Mouse (Mus musculus) hindbrain, embryonic 14.5 days (tissue): Measurements from ENCODE around the gene Ntsr1. TPM values are rescaled to one million over a fixed set of nuclear protein-coding genes. Genes with fewer than 3 reads are reported as not detected.

ENCODE experiments used
- ATAC-seq: fragments of 200-750 bp; cut with Nextera tagmentation; 2 replicates; pipeline ENCODE4 v1.8.0; 2017; ENCODE audit warnings: moderate number of reproducible peaks, mild to moderate bottlenecking, moderate TSS enrichment, moderate library complexity; ENCODE audit not compliant: low FRiP score
- DNase-seq: peaks from one replicate; pipeline ENCODE4 v3.0.0-alpha.2; 2015; ENCODE audit warnings: low spot score
- H3K27ac ChIP-seq: fragments of 300-500 bp; sonication (generic); 2 replicates; pipeline ENCODE4 v1.5.1; 2014; ENCODE audit warnings: mild to moderate bottlenecking, moderate library complexity
- H3K27me3 ChIP-seq: fragments of 300-500 bp; sonication (generic); 2 replicates; pipeline ENCODE4 v1.6.1; 2014; ENCODE audit warnings: mild to moderate bottlenecking, low read length, mixed read lengths; ENCODE audit not compliant: control insufficient read depth, insufficient read depth
- H3K36me3 ChIP-seq: fragments of 300-500 bp; sonication (generic); replicated peaks from 2 replicates; pipeline ENCODE4 v1.6.1; 2014; ENCODE audit not compliant: control insufficient read depth, insufficient read depth
- H3K4me1 ChIP-seq: fragments of 300-500 bp; sonication (generic); replicated peaks from 2 replicates; pipeline ENCODE4 v1.6.1; 2014; ENCODE audit warnings: antibody characterized with exemption, low read length, mixed read lengths; ENCODE audit not compliant: control insufficient read depth, insufficient read depth
- H3K4me2 ChIP-seq: fragments of 300-500 bp; sonication (generic); replicated peaks from 2 replicates; pipeline ENCODE4 v1.6.1; 2014; ENCODE audit warnings: mild to moderate bottlenecking, moderate library complexity
- H3K4me3 ChIP-seq: fragments of 300-500 bp; sonication (generic); replicated peaks from 2 replicates; pipeline ENCODE4 v1.5.1; 2014; ENCODE audit warnings: mild to moderate bottlenecking, low read length
- H3K9ac ChIP-seq: fragments of 300-500 bp; sonication (generic); 2 replicates; pipeline ENCODE4 v1.6.1; 2014
- H3K9me3 ChIP-seq: fragments of 300-500 bp; sonication (generic); 2 replicates; pipeline ENCODE4 v1.6.1; 2016; ENCODE audit warnings: low read length; ENCODE audit not compliant: control insufficient read depth
- WGBS: fragments of 180-500 bp; shearing (Covaris S2); extraction: QIAGEN DNeasy Blood & Tissue Kit; methylation state at CpG from one replicate; pipeline ENCODE4 v1.1.7; 2014; 5-methylcytosine and 5-hydroxymethylcytosine counted together
- polyA plus RNA-seq: library from polyadenylated mRNA; unstranded; fragments of >200 nt; fragmentation: Nextera tagmentation; extraction: Ambion mirVana; gene quantifications from 2 replicates; pipeline ENCODE4 v1.2.1, GENCODE M21; 2014

Ntsr1 gene
- polyA plus RNA-seq, 1 experiment from 2014 or later, result 2.5 TPM

DNA sequence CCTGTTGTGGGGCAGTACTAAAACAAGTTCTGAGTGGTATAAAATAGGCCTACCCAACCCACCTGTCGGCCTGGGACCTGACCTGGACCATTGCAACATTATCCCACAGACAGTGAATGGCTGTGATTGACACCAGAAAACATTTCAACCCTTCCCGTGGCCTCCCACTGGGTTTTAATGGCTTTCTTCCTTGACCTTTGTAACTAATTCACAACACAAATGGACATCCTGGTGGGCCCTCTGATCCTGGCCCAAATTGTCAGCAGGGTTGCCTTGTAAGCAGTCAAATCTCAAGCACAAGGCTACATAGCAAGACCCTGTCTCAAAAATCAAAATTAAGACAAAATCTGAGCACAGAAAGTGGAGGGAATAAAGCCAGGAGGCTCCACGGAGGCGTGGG, 14.1 kb downstream of the Ntsr1 start:
- H3K4me2 ChIP-seq, result no peak overlapping the region
- 37% methylated on average over 4 of the region's 4 CpGs for WGBS

DNA sequence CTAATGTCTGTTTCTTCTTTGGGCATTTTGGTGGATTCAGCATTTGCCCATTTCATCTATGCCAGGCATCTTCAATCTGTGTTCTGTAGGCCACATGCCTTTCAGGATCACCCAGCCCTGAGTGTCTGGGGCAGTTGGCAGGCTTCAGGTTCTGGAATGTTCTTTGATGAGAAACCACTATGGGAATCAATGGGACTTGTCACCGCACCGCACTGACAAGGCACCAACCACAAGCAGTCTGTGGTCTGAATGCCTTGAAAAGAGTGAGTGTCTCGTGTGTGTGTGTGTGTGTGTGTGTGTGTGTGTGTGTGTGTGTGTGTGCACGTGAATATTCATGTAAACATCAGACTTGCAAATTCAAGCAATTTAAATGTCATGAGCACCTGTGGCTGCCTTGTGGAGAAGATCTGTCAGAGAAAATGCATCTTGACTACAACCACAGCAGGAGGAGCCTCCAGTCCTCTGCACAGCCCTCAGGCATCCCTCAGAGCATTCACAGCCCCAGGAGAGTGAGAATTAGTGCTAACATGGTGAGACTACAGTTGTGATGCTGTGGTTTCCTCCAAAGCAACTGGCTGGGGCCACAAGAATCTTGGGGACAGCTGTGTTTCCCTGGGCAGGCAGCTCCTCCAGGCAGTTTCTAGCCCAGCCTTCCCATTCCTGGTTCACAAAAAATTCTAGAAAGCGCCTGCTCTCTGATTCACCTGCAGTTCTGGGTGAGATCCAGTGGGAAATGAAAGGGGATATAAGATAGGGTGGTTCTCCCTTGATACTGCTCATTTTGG, 21.9 kb downstream of the Ntsr1 start:
- Histone ChIP-seq H3K27ac (no peak overlapping the region), H3K27me3 (no peaks in the 10 kb centered on the region), H3K4me2 (no peak overlapping the region), H3K4me1 (no peaks in the 10 kb centered on the region), H3K9ac (no peak overlapping the region), H3K36me3 (no peaks in the 10 kb centered on the region), H3K4me3 (no peak overlapping the region), H3K9me3 (no peaks in the 10 kb centered on the region)
- WGBS, result 61% methylated on average over 5 of the region's 5 CpGs
- no peak for DNase-seq
- no peak for ATAC-seq

More for the DNA sequence above, 14.1 kb downstream of the Ntsr1 start:
- H3K4me1 ChIP-seq, result peaks cover 8% of the 10 kb centered on the region; the same call in 1 of the 2 replicates
- H3K9me3 ChIP-seq, result no peaks in the 10 kb centered on the region
- 0 out of 2 replicates have a peak, but pooled peaks cover 5% of the 10 kb centered on the region for H3K27me3 ChIP-seq
- no peak overlapping the region for H3K9ac ChIP-seq
- ATAC-seq (no peak), DNase-seq (no peak)
- no peak overlapping the region for H3K27ac ChIP-seq
- no peak overlapping the region for H3K4me3 ChIP-seq
- H3K36me3 ChIP-seq, result no peaks in the 10 kb centered on the region

DNA sequence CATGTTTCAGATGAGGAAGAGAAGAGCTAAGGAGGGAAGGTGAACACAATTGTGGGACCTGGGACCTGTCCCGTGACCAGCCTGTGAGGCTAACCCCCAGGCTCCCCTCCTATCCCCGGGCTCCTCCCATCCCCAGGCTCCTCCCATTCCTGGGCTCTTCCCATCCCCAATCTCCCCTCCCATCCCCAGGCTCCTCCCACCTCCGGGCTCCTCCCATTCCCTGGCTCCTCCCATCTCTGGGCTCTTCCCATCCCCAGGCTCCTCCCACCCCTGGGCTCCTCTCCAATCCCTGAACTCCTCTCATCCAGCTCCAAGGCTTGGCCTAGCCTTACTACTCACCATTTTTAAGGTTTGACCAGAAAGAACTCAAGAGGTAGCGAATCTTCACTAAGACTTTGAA, 23.0 kb downstream of the Ntsr1 start:
- Histone ChIP-seq H3K4me3 (no peak overlapping the region), H3K9me3 (no peaks in the 10 kb centered on the region), H3K4me2 (no peak overlapping the region), H3K27me3 (no peaks in the 10 kb centered on the region), H3K4me1 (no peaks in the 10 kb centered on the region), H3K27ac (no peak overlapping the region), H3K9ac (no peak overlapping the region), H3K36me3 (no peaks in the 10 kb centered on the region)
- DNase-seq (no peak), ATAC-seq (no peak)
- WGBS, result 78% methylated on average over 4 of the region's 4 CpGs

DNA sequence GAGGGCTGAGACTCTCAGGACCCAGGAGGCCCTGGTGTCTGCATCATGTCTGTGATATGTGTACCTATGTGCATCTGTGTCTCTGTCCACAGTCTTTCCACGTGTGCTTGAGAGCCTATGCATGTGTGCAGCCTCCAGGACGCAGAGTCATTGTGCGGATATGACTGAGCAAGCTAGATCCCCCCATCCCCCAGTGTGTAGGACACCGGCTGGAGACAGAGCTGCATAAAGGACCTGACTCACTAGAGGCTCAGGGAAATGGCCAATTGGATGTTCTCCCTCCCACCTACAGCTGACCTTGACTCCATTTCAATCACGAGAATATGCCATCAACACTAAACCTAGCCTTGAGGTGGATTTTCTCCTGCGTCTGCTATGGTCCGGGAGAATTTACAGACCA, 27.7 kb downstream of the Ntsr1 start:
- H3K9ac ChIP-seq, result no peak overlapping the region
- H3K27me3 ChIP-seq, result no peaks in the 10 kb centered on the region
- no peak overlapping the region for H3K4me2 ChIP-seq
- no peaks in the 10 kb centered on the region for H3K9me3 ChIP-seq
- no peak overlapping the region for H3K27ac ChIP-seq
- 0 out of 2 replicates have a peak, but pooled peaks cover 5% of the 10 kb centered on the region for H3K4me1 ChIP-seq
- no peaks in the 10 kb centered on the region for H3K36me3 ChIP-seq
- WGBS, result 68% methylated on average over 7 of the region's 7 CpGs
- no peak overlapping the region for H3K4me3 ChIP-seq
- ATAC-seq, result no peak
- DNase-seq, result no peak

DNA sequence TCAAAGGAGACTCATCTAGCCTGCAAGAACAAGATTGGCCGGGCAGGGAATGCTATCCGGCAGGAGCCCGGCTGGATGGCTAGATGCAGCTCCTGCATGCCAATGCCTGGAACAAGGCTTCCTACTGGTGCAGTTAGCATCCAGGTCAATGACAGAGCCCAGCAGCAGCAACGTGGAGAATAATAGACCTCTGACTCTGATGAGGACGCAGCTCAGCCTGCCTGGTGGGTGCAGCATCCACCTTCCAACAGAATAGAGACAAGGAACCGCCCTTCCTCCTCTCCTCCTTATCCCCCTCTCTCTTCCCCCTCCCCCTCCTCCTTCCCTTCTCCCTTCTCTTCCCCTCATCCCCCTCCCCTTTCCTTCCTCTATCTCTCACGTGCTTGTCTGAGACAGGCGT, 28.1 kb downstream of the Ntsr1 start:
- H3K4me2 ChIP-seq, result no peak overlapping the region
- no peaks in the 10 kb centered on the region for H3K9me3 ChIP-seq
- no peak overlapping the region for H3K27ac ChIP-seq
- 12% methylated on average over 8 of the region's 8 CpGs for WGBS
- no peak overlapping the region for H3K9ac ChIP-seq
- DNase-seq (no peak), ATAC-seq (no peak)
- H3K4me3 ChIP-seq, result no peak overlapping the region
- H3K36me3 ChIP-seq, result no peaks in the 10 kb centered on the region
- H3K4me1 ChIP-seq, result 0 out of 2 replicates have a peak, but pooled peaks cover 5% of the 10 kb centered on the region
- H3K27me3 ChIP-seq, result no peaks in the 10 kb centered on the region

DNA sequence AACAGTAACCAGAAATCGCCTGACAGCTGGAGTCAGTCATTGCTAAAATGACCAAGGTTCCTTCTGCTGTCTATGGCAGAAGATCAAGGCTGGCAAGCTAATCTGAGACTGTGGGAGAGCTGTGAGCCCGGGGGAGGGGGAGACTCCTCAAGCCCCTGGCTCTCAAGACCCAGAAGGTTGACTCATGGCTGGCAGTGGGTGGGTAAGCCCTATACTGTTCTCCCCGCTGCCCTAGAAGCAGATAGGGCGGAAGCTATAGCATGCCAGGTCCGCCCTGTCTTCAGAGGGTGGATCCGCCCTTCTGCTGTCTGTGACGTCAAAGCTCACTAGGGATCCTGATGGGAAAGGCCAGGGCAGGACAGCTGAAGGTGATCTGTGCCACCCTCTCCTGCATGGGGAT, 30.4 kb downstream of the Ntsr1 start:
- Histone ChIP-seq H3K9ac (no peak overlapping the region), H3K36me3 (no peaks in the 10 kb centered on the region), H3K4me2 (no peak overlapping the region), H3K9me3 (no peaks in the 10 kb centered on the region), H3K27me3 (no peaks in the 10 kb centered on the region), H3K4me1 (0 out of 2 replicates have a peak, but pooled peaks cover 5% of the 10 kb centered on the region), H3K27ac (no peak overlapping the region), H3K4me3 (no peak overlapping the region)
- ATAC-seq, result no peak
- 33% methylated on average over 7 of the region's 7 CpGs for WGBS
- no peak for DNase-seq

DNA sequence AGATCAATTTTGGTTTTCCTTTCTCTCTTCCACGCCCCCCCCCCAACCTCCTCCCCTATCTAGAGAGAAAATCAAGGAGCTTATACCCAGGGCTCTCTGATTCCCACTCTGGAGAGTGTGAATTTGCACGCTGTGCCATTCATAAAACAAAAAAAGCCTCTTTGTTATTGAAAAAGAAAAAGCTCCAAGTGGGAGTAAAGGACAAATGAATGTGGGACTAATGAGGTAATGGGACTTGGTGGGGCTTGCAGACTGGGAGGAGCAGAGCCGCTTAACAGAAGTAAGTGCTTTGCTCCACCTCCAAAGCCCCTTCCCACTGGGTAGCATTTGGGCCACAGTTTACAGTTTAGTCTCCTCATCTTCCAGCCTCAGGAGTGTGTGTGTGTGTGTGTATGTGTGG, 30.8 kb downstream of the Ntsr1 start:
- no peaks in the 10 kb centered on the region for H3K27me3 ChIP-seq
- no peak overlapping the region for H3K4me3 ChIP-seq
- no peaks in the 10 kb centered on the region for H3K9me3 ChIP-seq
- DNase-seq (no peak), ATAC-seq (no peak)
- H3K9ac ChIP-seq, result no peak overlapping the region
- no peaks in the 10 kb centered on the region for H3K36me3 ChIP-seq
- no peak overlapping the region for H3K27ac ChIP-seq
- 0 out of 2 replicates have a peak, but pooled peaks cover 5% of the 10 kb centered on the region for H3K4me1 ChIP-seq
- WGBS, result 19% methylated on average over 3 of the region's 3 CpGs
- no peak overlapping the region for H3K4me2 ChIP-seq

DNA sequence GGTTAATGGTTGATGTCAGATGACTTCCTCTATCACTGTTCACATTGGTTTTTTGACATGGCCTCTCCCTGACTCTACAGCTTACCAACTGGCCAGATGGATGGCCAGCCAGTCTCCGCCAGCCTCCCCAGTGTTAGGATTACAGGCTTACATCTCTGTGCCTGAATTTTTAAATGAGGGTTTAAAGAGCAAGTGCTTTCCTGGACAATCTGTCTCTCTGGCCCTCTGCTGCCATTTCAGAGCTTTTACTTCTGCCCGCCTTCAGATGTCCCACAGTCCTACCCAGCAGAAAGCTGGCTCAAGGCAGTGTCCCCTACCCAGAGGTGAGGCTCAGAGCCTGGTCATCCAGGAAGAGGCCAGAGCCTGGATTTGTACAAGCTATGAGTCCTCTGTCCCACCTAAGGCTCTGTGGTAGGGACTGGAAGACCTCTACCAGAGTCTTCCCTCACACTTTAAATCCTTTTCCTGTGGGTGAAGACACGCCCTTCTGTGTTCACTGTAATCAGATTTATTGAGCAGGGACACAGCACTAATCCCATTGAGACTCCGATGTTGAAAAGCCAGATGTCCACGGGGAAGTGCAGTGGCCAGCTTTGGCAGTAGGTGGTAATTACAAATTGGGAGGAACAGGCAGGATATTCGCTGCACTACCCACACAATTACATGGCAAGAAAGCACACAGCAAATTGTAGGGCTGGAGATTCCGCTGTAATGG, 32.1 kb downstream of the Ntsr1 start:
- Histone ChIP-seq H3K36me3 (no peaks in the 10 kb centered on the region), H3K4me2 (no peak overlapping the region), H3K4me1 (0 out of 2 replicates have a peak, but pooled peaks cover 5% of the 10 kb centered on the region), H3K9me3 (no peaks in the 10 kb centered on the region), H3K4me3 (no peak overlapping the region), H3K9ac (no peak overlapping the region), H3K27me3 (no peaks in the 10 kb centered on the region), H3K27ac (no peak overlapping the region)
- DNase-seq, result no peak
- 60% methylated on average over 7 of the region's 7 CpGs for WGBS
- no peak for ATAC-seq

DNA sequence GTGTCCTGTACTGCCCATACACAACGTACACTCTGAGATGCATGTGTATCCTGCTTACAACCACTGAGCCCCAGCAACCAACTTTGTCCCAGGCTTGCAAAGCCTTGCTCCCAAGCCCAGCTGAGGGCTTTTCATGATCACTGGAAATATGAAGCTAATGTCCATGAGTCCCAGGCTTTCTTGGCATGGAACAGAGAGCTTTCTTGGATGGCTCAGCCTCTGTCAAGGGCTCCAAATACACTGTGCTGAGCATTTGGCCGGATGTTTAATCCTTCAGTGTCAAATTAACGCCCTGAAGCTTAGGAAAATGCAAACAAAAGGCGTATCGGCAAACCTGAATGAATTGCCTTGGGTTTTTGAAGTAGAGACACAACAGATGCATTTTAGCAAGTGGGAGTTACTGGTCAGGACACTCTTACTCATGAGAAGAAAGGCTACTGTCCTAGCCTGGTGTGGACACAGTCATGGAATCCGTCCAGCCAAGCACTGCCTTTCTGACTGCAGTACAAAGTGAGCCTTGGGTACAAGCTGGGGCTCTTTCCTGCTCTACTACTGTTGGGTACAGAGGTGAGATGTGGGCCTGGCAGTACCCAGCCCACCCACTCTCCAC, 32.7 kb downstream of the Ntsr1 start:
- DNase-seq (no peak), ATAC-seq (no peak)
- Histone ChIP-seq H3K4me3 (no peak overlapping the region), H3K27ac (no peak overlapping the region), H3K36me3 (no peaks in the 10 kb centered on the region), H3K4me1 (0 out of 2 replicates have a peak, but pooled peaks cover 5% of the 10 kb centered on the region), H3K9me3 (no peaks in the 10 kb centered on the region), H3K4me2 (no peak overlapping the region), H3K9ac (no peak overlapping the region), H3K27me3 (no peaks in the 10 kb centered on the region)
- whole genome bisulfite sequencing, result 49% methylated on average over 6 of the region's 6 CpGs
